Mouse (Mus musculus): ENCODE data around the gene Acot4.

DNA sequence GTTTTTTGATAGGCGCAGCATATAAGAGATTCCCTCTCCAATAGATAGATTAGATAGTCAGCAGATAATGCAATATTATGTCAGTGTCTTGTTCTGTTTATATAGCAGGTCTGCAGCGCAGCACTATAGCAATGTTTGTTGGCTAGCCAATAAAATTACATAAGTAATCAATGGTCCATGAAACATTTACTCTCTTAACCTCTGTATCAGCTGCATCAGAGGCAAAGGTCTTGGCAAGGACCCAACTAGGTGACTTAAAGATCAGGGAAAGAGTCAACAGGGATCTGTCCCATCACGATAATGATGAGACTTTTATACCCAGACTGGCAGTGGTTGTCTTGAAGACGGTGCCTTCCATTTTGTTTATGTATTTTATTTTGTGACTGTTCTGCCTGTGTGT, 5.3 kb upstream of the Acot4 start:
- TF ChIP-seq CTCF (IDR thresholded peaks at IDR 0.05) (no peak), EP300 (IDR thresholded peaks at IDR 0.05) (no peak)
